Mouse (Mus musculus): ENCODE results near the gene Ifi205. TPM values are rescaled to one million over a fixed set of nuclear protein-coding genes. Genes with fewer than 3 reads are reported as not detected.
"Not testable (repeated sequence)": the region's sequence is repeated elsewhere in the genome, so short reads cannot be mapped to it uniquely, and the experiment has no call there.

Ifi205 gene
- polyA plus RNA-seq (2017; shearing (Covaris generic)) = under 1 TPM in 2 of 3 experiments, not detected in 1; 0.09 to 0.94 TPM

DNA sequence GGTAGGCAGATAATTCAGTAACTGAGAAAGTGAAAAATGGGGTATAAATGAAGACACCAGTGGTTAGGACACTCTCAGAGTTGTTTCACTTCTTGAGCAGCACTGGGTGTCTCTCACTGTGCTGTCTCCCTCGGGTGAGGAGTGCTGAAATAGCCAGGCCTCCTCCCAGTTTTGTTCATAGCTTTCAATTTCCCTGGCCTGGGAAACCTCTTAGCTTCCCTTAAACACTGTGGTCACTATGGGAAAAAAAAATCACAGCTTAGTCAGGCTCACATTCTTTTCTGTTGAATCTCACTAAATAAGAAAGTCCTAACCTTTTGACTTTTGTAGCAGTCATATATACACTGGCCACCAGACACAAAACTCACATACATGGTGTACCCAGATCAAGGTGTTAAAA lies at the start of gene Ifi205:
Gene Ifi205, minus strand, starts transcription at position 113 of the 400 bp plus-strand sequence.
- ATAC-seq = no peak

DNA sequence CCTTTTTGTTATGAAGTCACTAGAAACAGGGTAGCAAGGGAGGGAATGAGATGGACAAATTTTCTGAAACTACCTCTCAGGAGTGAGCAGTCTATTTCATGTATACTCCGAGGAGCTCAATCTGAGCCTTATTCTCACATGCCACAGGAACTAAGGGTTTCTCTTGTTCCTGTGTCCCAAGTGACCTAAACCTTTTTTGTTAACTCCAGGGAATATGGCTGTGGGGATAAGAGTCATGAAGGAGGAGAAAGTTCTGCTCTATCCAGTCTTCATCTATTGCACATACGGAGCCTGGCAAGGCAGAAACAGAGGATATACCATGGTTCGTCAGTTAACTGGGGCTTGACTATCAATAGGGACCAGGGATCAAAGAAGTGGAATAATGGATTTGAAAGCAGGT lies 34.7 kb upstream of the Ifi205 start, which contains the start of gene Olfr430:
Gene Olfr430, plus strand, starts transcription at position 301 of the 400 bp plus-strand sequence.
- ATAC-seq = no peak

DNA sequence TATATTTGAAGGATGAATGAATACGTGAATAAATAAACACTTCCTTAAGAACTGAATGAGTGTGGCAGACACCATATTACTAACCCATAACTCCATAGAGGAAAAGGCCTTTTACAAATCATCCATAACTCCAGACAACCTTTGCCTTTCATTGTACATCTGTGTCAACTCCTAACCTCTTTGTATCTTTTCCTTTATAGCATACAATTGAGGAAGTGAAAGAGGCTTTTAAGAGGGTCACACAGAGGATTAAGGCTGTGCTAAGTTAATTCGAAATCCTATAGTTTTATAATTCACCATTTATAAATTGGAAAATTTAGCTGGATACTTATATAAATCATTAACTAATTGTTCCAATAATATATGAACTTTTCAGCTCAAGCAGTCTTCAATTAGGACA lies 23.6 kb upstream of the Ifi205 start:
- no peak for ATAC-seq

DNA sequence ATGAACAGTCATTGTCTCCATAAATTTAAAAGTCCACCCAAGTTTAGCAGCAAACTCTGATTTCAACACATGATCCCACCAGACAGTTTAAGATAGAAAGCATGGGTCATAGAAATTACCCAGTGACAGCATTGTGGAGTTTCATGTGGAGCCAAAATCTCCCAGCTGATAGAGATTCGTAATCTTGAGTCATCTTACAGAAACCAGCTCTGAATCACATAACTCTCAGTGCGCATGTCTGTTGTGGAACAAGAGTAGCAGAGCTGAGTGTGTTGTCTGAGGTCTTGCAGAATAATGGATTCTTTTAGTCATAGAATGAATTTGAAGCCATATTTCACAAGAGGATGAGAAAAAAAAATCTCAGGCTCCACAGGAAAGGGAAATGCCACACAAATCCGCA lies 21.4 kb upstream of the Ifi205 start:
- no peak for ATAC-seq

DNA sequence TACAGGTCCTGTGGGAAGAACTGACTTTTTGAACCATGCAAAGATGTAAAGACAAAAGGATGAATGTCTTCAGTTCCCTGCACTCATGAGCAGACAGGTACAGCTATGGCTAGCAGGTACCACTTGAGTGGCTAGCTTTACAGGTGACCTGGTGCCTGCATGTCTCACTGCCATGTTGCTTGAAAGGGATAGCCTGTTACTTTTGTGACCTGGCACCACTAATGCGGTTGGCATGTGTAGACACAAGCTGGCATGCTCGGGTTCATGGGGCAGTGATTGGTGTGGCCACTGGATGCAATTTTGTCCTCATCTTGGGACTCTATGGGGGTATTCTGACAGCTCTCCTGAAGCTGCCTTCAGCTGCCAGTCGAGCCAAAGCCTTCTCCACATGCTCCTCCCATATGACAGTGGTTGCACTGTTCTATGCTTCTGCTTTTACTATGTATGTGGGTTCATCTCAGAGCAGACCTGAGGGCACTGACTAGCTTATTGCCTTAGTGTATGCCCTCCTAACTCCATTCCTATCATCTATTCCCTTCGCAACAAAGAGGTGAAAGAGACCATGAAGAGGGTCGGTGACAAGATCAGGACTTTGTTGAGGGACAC lies 20.4 kb upstream of the Ifi205 start:
- no peak for ATAC-seq

DNA sequence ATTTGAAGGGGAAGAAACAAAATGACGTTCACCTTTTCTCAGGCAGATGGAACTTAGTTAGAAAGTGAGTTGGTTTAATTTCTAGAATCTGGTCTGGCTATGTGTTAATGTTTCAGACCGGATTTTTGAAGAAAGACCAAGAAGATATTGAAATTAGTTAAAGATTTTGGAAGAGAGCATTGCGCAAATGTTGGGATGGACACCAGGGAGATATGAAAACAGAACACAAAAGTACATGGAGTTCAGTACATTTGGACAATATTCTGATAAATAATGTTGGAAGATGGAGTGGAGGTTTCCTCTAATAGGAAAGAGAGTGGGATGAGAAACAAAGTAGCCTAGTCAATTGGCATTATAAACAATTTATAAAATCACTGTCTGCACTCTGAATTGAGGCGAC lies 19.9 kb upstream of the Ifi205 start:
- ATAC-seq = no peak

DNA sequence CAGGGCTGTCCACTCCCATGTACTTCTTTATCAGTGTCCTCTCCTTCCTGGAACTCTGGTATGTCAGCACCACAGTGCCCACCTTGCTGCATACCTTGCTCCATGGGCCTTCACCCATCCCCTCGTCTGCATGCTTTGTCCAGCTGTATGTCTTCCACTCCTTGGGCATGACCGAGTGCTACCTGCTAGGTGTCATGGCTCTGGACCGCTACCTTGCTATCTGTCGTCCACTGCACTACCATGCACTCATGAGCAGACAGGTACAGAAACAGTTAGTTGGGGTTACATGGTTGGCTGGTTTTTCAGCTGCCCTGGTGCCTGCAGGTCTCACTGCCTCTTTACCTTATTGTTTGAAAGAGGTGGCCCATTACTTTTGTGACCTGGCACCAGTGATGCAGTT lies 18.9 kb upstream of the Ifi205 start:
- ATAC-seq = no peak

DNA sequence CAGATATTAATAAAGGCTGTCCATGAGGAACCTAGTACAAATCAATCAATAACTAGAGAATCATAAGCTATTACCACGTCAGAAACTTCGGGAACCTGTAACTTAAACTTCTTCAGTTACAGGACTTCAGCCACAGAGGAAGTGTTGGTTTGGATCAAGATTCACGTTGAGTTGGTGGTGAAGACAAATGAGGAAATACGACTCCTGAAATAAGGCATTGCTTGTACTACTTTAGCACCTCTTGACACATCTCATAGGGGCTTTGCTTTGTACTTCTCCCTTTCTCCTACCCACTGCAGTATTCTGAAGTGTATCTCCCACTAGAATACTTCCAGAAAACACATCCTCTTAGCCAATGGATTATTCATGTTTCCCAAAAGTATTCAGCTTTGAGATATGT lies 17.7 kb upstream of the Ifi205 start:
- not testable (repeated sequence) for ATAC-seq

DNA sequence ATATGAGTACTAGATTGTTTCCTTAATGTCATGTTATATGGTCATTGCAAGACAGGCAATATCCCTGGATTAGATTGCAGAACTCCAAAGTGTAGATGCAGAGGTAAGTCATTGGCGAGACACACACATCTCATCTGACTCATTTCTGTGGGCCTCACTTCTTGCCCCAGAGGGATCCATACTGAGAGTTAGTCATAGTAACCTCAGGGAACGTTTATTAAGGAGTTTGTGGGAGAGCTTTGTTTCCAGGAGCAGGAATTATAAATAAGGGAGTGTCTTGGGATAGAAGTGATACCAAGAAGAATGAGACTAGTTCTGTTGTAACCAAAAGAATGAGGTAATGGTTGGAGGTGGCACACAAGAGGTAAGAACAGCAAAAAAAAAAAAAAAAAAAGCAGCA lies 17.3 kb upstream of the Ifi205 start, which contains the start of gene Olfr432:
Gene Olfr432, plus strand, starts transcription at position 313 of the 400 bp plus-strand sequence.
- no peak for ATAC-seq

DNA sequence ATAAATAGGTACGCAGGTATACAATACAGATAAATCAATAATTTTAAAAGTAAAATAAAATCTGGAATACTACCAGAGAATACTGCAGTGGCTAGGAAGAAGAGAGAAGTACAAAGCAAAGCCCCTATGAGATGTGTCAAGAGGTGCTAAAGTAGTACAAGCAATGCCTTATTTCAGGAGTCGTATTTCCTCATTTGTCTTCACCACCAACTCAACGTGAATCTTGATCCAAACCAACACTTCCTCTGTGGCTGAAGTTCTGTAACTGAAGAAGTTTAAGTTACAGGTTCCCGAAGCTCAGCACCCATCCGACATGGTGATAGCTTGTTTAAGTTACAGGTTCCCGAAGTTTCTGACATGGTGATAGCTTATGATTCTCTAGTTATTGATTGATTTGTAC lies 16.6 kb upstream of the Ifi205 start:
- not testable (repeated sequence) for ATAC-seq

DNA sequence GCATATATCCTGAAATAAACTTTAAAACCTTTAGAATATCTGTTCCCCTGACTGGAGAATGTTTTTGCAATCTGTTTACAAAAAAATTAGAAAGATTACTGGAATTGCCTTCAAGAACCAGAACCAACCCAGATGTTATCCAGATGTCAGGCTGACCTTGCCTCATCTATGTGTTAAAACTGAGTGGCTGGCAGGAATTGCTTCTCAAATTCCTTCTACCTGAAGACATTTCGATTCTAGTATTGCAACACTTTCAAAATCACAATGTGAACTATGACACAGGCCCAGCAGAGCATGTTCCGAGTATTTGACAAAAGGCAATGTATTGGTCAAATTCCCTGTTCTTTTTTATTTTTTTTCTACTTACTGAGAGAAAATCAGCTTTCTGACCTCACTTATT lies 12.8 kb upstream of the Ifi205 start:
- ATAC-seq = no peak

DNA sequence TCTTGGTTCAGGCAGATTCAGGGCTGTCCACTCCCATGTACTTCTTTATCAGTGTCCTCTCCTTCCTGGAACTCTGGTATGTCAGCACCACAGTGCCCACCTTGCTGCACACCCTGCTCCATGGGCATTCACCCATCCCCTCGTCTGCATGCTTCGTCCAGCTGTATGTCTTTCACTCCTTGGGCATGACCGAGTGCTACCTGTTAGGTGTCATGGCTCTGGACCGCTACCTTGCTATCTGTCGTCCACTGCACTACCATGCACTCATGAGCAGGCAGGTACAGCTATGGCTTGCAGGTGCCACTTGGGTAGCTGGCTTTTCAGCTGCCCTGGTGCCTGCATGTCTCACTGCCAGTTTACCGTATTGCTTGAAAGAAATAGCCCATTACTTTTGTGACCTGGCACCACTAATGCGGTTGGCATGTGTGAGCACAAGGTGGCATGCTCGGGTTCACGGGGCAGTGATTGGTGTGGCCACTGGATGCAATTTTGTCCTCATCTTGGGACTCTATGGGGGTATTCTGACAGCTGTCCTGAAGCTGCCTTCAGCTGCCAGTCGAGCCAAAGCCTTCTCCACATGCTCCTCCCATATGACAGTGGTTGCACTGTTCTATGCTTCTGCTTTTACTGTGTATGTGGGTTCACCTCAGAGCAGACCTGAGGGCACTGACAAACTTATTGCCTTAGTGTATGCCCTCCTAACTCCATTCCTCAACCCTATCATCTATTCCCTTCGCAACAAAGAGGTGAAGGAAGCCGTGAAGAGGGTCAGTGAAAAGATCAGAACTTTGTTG lies 10.7 kb upstream of the Ifi205 start:
- not testable (repeated sequence) for ATAC-seq

DNA sequence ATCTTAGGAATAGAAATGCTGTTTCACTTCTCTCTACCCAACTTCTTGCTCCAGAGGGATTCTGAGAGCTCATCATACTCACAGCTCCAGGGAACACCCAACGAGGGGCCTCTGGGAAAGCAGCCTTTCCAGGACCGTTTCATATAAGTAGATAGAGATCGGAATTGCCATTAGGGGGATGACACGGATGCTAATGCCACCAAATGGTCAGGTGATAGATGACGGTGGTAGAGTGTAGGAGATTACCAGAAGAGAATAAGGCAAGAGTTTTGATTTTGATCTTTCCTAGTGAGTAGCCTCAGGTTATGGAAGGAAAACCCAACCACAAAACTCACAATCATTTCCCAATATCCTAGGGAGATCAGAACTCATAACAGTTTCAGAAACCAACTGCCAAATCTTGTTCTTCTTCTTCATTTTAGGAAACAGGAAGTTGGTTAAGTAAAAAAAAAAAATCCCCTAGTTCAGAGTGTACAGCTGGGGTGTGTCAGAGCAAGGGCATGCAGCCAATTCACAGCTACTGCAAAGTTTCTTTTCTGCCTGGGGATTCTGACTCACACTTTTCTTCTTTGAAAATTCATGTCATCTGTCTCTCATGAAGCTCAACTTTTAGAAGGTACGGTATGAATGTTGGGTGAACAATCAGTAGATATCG lies 9.0 kb upstream of the Ifi205 start, which contains the start of gene Olfr433:
Gene Olfr433, plus strand, starts transcription at position 183 of the 655 bp plus-strand sequence.
- ATAC-seq = peak; percentile 97

DNA sequence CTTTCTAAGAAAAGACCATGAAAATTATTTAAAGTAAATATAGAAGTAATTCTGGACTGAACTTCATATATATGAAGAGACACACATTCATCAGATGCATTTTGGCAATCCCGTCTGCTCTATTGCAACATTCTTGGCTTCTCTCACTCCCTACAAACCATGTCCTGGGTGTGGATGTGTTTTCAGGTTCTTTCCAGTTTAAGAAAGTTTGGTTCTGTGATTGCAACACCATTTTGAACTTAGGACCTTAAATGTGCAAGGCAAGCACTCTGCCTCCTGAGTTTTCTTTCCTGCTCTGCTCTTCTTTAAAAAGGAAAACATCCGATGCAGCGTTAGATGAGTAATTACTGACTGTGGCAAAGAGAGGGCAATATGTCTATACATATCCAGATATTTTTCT lies 6.9 kb upstream of the Ifi205 start:
- ATAC-seq = no peak

DNA sequence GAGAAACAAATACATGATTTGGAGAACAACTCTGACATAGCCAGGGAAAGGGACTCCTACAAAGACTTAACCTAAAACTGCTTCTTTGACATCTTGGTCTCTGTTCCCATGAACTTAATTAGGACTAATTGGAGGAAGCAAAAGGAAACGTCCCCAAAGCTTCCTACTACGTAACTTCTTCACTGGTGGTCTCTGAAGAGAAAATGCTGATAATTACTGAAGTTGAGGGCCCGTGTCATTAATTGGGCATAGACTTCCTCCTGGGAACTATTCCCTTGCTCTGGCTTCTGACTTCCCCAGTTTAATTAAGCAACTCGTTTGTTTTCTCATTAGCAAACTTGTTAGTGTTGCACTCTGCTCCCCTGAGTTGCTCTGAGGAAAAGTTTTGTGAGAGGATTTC lies 4.2 kb upstream of the Ifi205 start:
- ATAC-seq = no peak

DNA sequence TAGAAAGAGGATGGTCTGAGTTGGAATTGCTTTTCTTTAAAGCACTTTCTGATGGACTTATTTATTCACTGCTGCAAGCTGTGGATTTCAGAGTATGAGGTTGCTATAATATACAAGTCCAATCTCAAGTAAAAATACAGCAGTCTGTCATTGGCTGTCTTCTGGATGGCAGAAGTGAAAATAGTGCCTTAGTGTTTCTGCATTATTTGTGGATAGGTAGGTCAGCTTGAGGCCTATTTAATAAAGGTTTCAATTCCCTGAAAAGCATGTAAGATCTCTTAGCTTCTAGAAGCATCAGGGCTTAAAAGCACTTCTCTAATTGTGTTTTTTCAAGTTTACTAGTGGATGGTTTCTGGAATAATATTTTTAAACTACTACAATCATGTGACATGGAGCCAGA lies 24.6 kb downstream of the Ifi205 start:
- not testable (repeated sequence) for ATAC-seq

DNA sequence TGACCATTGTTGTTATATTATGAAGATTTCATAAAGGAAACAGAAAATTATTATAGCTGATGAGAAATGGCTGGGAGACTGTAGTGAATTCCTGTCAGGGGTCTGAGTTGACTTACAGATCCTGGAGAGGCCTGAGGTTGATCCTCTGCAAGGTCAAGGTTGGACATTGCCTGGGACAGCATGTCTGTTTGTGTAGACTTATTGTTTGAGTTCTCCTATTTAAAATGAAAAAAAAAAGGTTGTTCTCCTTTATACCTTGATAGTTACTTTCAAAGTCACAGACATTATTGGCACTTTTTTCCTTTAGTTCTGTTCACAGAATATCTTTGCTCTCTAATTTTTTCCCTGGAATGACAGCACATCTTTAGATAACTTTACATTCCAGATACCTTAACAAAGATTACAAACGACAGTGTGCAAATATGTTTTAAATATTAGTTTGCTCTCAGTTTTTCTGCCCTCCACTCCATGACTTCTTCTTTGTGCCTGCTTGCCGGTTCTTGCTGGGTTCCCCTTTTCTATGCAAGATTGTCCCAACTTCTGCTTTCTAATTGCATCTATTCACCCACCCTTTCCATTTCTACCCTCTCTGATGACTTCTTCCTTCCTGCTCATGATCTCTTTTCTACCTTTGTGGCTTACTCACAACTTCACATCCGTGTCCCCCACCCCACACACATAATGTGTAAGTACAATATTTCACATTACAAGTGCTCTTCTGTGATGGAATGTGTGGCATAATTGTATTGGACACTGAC lies 27.1 kb downstream of the Ifi205 start:
- ATAC-seq = not testable (repeated sequence)

DNA sequence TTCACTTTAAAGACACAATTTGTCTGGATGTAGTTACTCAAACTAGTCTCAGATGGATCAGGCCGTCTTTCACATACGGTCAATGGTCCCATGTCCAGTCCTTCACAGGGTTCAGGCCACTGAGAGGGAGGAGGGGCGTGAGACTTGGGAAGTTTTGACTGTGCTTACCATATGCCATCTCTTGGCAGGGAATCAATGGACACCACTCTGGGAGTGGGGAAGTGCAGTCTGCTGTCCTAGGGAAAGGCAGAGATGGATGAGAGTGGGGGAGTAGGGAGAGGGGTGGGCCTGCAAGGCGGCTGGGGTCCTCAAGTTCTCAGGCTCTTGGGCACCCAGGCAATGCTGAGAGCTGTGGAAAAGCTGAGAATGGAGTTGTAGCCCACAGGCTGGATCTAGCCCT lies 36.6 kb downstream of the Ifi205 start:
- ATAC-seq = no peak

DNA sequence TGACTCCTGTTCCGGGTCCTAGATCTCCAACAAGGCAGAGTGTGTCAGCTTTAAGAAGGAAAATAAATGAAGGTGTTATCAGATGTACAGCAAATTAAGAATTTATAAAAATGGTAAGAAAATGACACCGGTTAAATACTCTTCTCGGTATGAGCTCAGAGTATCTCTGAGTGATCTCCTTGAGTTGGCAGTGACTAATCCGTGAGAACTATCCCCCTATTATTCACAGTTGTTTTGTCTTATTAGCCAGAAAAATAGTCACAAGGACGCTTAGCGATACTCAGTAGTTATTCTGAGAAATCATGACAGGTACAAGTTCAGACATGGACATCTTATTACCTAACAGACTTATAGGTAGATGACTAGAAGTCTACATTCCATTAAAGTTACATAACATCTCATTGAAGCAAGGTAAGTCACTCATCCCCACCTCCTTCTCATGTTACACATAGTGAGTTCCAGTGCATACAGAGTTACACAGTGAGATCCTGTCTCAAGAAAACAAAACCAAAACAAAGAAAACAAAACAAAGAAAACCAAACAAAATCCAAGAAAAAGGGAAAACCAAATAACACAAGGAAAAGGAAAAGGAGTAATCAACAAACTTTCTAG lies 48.8 kb downstream of the Ifi205 start, which contains the start of gene Ifi202b:
Gene Ifi202b, minus strand, starts transcription at position 51 of the 612 bp plus-strand sequence.
- not testable (repeated sequence) for ATAC-seq

DNA sequence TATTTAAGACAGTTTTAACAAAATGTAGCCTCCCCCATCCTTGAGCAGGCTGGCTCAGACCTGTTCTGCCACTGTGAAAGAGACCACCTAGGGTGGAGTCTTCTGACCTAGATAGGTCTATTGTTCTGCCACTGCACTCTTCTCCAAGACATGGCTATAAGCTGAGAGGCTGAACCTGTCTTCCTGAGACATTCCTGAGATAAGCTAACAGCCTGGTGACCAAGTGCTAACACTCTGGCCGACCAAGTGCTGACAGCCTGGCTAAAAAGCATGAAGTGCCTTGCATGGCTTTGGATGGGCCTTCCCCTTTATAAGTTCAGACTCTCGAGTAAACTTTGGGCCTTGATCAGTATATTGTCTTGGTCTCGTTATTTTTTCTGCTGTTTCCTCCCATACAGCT lies 50.6 kb downstream of the Ifi205 start:
- not testable (repeated sequence) for ATAC-seq

DNA sequence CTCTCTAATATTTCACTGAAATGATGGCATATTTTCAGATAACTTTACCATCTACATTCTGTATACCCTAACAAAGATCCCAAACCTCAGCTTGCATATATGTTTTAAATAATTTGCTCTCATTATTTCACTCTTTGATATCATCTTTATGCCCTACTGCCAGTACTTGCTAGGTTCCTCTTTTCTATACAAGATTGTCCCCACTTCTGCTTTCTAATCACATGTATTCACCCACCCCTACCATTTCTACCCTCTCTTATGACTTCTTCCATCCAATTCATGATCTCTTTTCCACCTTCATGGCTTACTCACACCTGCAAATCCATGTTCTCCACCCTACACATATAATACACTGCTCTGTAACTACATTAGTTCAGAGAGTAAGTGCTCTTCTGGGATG lies 54.0 kb downstream of the Ifi205 start:
- ATAC-seq = no peak

DNA sequence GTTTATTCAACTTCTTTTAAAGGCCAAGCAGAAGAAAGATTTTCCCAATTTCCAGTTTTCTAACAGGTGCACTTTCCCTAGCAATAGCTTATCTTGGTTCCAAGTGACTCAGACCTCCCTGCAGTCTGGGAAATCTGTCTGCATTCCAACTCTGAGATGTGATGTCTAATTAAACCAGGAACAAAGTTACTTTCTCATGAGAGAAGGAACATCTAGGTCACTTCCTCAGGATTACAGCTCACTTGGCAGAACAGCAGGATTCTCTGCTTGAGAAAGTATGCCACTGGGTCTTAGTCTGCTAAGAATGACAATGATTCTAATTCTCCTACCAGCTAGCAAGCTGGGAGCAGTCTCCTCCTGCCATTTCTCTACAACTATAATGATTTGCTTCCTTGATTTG lies 58.5 kb downstream of the Ifi205 start:
- no peak for ATAC-seq
